Mouse (Mus musculus): ENCODE results near the gene Ruvbl2. TPM values are rescaled to one million over a fixed set of nuclear protein-coding genes. Genes with fewer than 3 reads are reported as not detected.
"Not testable (repeated sequence)": the region's sequence is repeated elsewhere in the genome, so short reads cannot be mapped to it uniquely, and the experiment has no call there.

Gene Ruvbl2
- total RNA-seq (2021): 10 to 100 TPM; 25.2 to 26.5 TPM
- long read RNA-seq, experiment 1, transcript Ruvbl2-201 (15 exons, 1,834 nt): major isoform, 17 of 44 reads
- long read RNA-seq, experiment 1, partial matches to known transcripts: 22 of 44 reads
- long read RNA-seq, experiment 1, other reads (novel, unspliced or antisense): 5 of 44 reads
- long read RNA-seq, experiment 2, transcript Ruvbl2-201 (15 exons, 1,834 nt): major isoform, 15 of 35 reads
- long read RNA-seq, experiment 2, partial matches to known transcripts: 20 of 35 reads
- long read RNA-seq, experiment 2, other reads (novel, unspliced or antisense): 0 of 35 reads

GRCm38 (mm10) chr7:45437521-45438276 is at the start of gene Ruvbl2:
Gene Ruvbl2 (minus strand): TSS chr7:45438096.
- no peak for DNase-seq

GRCm38 (mm10) chr7:45486761-45487415 is 49.0 kb upstream of the Ruvbl2 start, which contains the start of gene Gm45808:
Gene Gm45808 (minus strand): TSS chr7:45486811.
- DNase-seq: no peak

GRCm38 (mm10) chr7:45486158-45486557 is 48.3 kb upstream of the Ruvbl2 start:
- no peak for DNase-seq

- not testable (repeated sequence) for DNase-seq
These were observed 47.1 kb upstream of the Ruvbl2 start for GRCm38 (mm10) chr7:45484985-45485384.

- no peak for DNase-seq
These were observed 44.3 kb upstream of the Ruvbl2 start for GRCm38 (mm10) chr7:45482166-45482565.

GRCm38 (mm10) chr7:45481374-45481927 is 43.6 kb upstream of the Ruvbl2 start, which contains the start of gene Tulp2:
Gene Tulp2 (plus strand): TSS chr7:45481877.
- DNase-seq: peak; percentile 69 to 80

- not testable (repeated sequence) for DNase-seq
These were observed 42.4 kb upstream of the Ruvbl2 start for GRCm38 (mm10) chr7:45480310-45480709.

GRCm38 (mm10) chr7:45478774-45479173 is 40.9 kb upstream of the Ruvbl2 start:
- DNase-seq: no peak

- peak; percentile 69 to 80 for DNase-seq
These were observed 39.1 kb upstream of the Ruvbl2 start for GRCm38 (mm10) chr7:45477003-45477402.

GRCm38 (mm10) chr7:45476453-45476852 is 38.6 kb upstream of the Ruvbl2 start:
- no peak for DNase-seq

- no peak for DNase-seq
These were observed 37.5 kb upstream of the Ruvbl2 start for GRCm38 (mm10) chr7:45475291-45475969.

- DNase-seq: peak; percentile 70 to 89
These were observed 33.0 kb upstream of the Ruvbl2 start for GRCm38 (mm10) chr7:45470869-45471268.

- DNase-seq: no peak
These were observed 29.3 kb upstream of the Ruvbl2 start for GRCm38 (mm10) chr7:45467090-45467670.

GRCm38 (mm10) chr7:45466283-45467089 is 28.6 kb upstream of the Ruvbl2 start, which contains the start of gene Bax:
Gene Bax (minus strand): TSS chr7:45466898.
- peak; percentile 97 to 98 for DNase-seq

- DNase-seq: peak in 1 of 2 experiments; percentile 18
These were observed 27.7 kb upstream of the Ruvbl2 start for GRCm38 (mm10) chr7:45465549-45465948.

- no peak for DNase-seq
These were observed 27.2 kb upstream of the Ruvbl2 start for GRCm38 (mm10) chr7:45465112-45465511.

- DNase-seq: no peak
These were observed 26.3 kb upstream of the Ruvbl2 start for GRCm38 (mm10) chr7:45463987-45464778.

- not testable (repeated sequence) for DNase-seq
These were observed 25.0 kb upstream of the Ruvbl2 start for GRCm38 (mm10) chr7:45462868-45463267.

GRCm38 (mm10) chr7:45462325-45462724 is 24.4 kb upstream of the Ruvbl2 start:
- no peak for DNase-seq

- DNase-seq: no peak
These were observed 23.9 kb upstream of the Ruvbl2 start for GRCm38 (mm10) chr7:45461781-45462180.

All from heart, adult 18-20 months (tissue).